Mouse (Mus musculus) left cerebral cortex, adult 2 months (tissue): ENCODE measurements around the gene Slc17a5. TPM values are rescaled to one million over a fixed set of nuclear protein-coding genes. Genes with fewer than 3 reads are reported as not detected.
A peak's percentile ranks its signal among the peaks of the same experiment; 100 is the strongest.
"Not testable (repeated sequence)": the region's sequence is repeated elsewhere in the genome, so short reads cannot be mapped to it uniquely, and the experiment has no call there.

Experiments used
- DNase-seq, 2 experiments: peaks; one replicate each; pipeline ENCODE4 v3.0.0; 2021 to 2022; ENCODE audit warnings: low spot score in 2 of 2, mixed read lengths in 1 of 2; ENCODE audit errors: extremely low spot score in 1 of 2
- H3K27ac ChIP-seq: fragments of 200-600 bp; 2 replicates; pipeline ENCODE4 v1.8.1; 2022
- H3K4me3 ChIP-seq: fragments of 200-600 bp; 2 replicates; pipeline ENCODE4 v1.8.1; 2022
- CTCF ChIP-seq: fragments of 200-600 bp; IDR thresholded peaks from 2 replicates; pipeline ENCODE4 v1.8.1; 2022; ENCODE audit warnings: antibody characterized with exemption, mild to moderate bottlenecking, moderate library complexity
- intact Hi-C: fragments of 180-260 bp; cut with DNase I; formaldehyde crosslinking; loops from one replicate; pipeline ENCODE4 v1.15.1; 2025
- total RNA-seq, 2 experiments: library from RNA; stranded (reverse); gene quantifications; 2 replicates each; pipeline ENCODE4 v1.2.3; 2021

The Slc17a5 gene
- total RNA-seq, 2 experiments from 2014 or later = 16.1 to 17.3 TPM

DNA sequence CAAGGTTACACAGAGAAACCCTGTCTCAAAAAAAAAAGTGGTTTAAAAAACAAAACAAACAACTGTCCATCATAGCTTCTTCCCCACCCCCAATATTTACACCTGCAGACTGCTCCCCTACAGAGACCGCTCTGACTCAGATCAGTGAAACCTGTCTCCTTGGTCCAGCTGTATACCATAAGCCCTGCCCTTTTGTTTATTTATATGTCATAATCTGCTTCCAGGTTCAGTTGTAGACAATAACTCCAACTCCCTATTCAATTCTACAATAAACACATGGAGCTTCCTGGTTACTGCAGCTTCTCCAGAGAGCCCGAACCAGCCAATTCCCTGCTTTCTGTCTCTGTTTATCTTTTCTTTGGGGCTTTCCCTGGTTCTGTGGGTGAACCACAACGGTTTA lies 96.7 kb downstream of the Slc17a5 start:
- no peak for TF ChIP-seq CTCF
- no peak overlapping the region for H3K27ac ChIP-seq
- intact Hi-C loops = no loop called here
- H3K4me3 ChIP-seq = no peak overlapping the region
- DNase-seq = no peak

DNA sequence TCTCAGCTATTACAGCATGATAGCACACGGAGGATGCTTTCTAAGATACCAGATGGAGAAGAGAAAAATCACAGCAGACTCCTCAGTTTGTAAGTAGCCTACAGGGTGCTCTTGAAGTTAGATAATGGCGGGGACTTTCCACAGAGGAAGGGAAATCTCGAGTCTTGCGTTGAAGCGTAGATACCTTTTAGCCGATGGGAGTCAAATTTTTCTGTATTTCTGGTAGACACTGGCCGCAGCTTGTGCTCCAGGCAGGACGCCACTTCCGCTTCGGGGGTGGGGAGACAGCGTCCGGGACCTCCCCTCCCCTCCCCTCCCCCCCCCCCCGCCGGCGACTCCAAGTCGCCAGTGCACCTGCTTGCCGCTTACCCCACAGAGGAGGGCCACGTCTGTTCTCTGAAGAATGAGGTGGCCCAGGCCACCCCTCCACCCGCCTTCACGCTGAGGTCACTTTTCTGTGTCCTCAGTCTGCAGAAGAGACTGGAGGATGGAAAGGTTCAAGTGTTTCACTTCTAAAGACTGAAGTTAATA lies 98.9 kb downstream of the Slc17a5 start, which contains the start of gene Eef1a1:
Eef1a1 (minus strand) TSS at position 262 of the 531 bp plus-strand sequence.
- intact Hi-C loops = no loop called here
- no peak for TF ChIP-seq CTCF
- peak in 1 of 2 experiments; percentile 36 for DNase-seq
- H3K4me3 ChIP-seq = peak within 1 kb of the TSS; percentile 61
- H3K27ac ChIP-seq = peak within 1 kb of the TSS; percentile 62

DNA sequence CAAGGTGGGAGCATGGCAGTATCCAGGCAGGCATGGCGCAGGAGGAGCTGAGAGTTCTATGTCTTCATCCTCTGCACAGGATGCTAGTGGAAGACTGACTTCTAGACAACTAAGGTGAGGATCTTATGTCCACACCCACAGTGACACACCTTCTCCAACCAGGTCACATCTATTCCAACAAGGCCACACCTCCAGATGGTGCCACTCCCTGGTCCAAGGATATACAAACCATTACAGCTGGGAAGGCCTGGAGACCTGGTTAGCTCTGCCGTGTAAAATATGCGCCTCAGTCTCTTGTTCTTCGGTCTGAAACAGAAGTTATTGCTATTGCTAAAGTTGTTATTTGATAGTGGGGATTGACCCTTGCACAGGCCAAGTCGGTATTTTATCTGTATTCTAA lies 99.8 kb downstream of the Slc17a5 start:
- DNase-seq, intact Hi-C loops, H3K27ac ChIP-seq, H3K4me3 ChIP-seq: not testable (repeated sequence)

Other genes with a start within 250 kb of the Slc17a5 start
- gene Gsta2, start 232.3 kb downstream of the Slc17a5 start, total RNA-seq = not detected
- not detected for gene Dppa5a, start 219.9 kb downstream of the Slc17a5 start, total RNA-seq
- not detected for gene Ooep, start 209.3 kb downstream of the Slc17a5 start, total RNA-seq
- gene Ddx43, start 192.3 kb downstream of the Slc17a5 start, total RNA-seq = under 1 TPM in 1 of 2 experiments, not detected in 1; 0.16 TPM
- under 1 TPM; 0.35 to 0.52 TPM for gene Cgas, start 144.8 kb downstream of the Slc17a5 start, total RNA-seq
- 10 to 100 TPM; 24.6 to 27.3 TPM for gene Mto1, start 139.8 kb downstream of the Slc17a5 start, total RNA-seq
- gene Gm17324, start 139.3 kb downstream of the Slc17a5 start, total RNA-seq = under 1 TPM; 0.63 to 0.65 TPM
- gene Eef1a1, start 98.9 kb downstream of the Slc17a5 start, total RNA-seq = 1,000 to 10,000 TPM; 2,077 to 2,174 TPM
- under 1 TPM; 0.47 to 0.93 TPM for gene Cd109, start 27.5 kb upstream of the Slc17a5 start, total RNA-seq